Mouse (Mus musculus) forebrain, embryonic 10.5 days (tissue): ENCODE data around the gene Bap1. TPM values are rescaled to one million over a fixed set of nuclear protein-coding genes. Genes with fewer than 3 reads are reported as not detected.

Experiments used
- DNase-seq: peaks from one replicate; pipeline ENCODE4 v3.0.0-alpha.2; 2017; ENCODE audit warnings: low spot score; ENCODE audit errors: extremely low spot score
- H3K27ac ChIP-seq: fragments of 300-500 bp; sonication (generic); 2 replicates; pipeline ENCODE4 v1.5.1; 2016; ENCODE audit warnings: mild to moderate bottlenecking
- H3K27me3 ChIP-seq: fragments of 300-500 bp; sonication (generic); 2 replicates; pipeline ENCODE4 v1.6.1; 2016; ENCODE audit warnings: mild to moderate bottlenecking; ENCODE audit not compliant: poor library complexity, severe bottlenecking
- H3K36me3 ChIP-seq: fragments of 300-500 bp; sonication (generic); replicated peaks from 2 replicates; pipeline ENCODE4 v1.6.1; 2016; ENCODE audit warnings: mild to moderate bottlenecking, moderate library complexity
- H3K4me1 ChIP-seq: fragments of 300-500 bp; sonication (generic); 2 replicates; pipeline ENCODE4 v1.6.1; 2016
- H3K4me3 ChIP-seq: fragments of 300-500 bp; sonication (generic); 2 replicates; pipeline ENCODE4 v1.5.1; 2016; ENCODE audit warnings: mild to moderate bottlenecking, moderate library complexity
- H3K9me3 ChIP-seq: fragments of 300-500 bp; sonication (generic); 2 replicates; pipeline ENCODE4 v1.6.1; 2016; ENCODE audit warnings: mild to moderate bottlenecking, moderate library complexity
- WGBS: fragments of 180-500 bp; shearing (Covaris S2); methylation state at CpG from one replicate; pipeline ENCODE4 v1.1.7; 2016; 5-methylcytosine and 5-hydroxymethylcytosine counted together
- polyA plus RNA-seq: library from polyadenylated mRNA; unstranded; fragments of >200 nt; fragmentation: Nextera tagmentation; extraction: Ambion mirVana; gene quantifications from 2 replicates; pipeline ENCODE4 v1.2.1, GENCODE M21; 2016

Bap1 gene
- polyA plus RNA-seq, 1 experiment from 2014 or later = 146 TPM

DNA sequence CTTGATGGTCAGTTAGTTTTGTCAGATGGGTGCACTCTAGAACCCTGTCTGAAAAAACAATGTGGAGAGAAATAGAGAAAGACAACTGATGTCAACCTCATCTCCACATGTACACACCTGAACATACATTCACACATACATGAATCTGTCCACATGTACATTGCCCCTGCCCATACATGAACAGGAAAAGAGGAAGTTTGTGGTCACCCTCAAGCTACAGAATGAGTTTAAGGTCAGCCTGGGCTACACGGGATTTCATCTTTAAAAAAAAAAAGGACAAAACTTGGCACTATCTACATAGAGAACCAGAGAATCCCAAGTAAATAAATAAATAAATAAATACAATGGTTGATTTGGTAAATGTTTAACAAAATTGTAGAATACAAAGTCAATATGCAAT lies 6.5 kb upstream of the Bap1 start:
- Histone ChIP-seq H3K9me3 (no peaks in the 10 kb centered on the region), H3K36me3 (no peaks in the 10 kb centered on the region)
- WGBS = 84% methylated on average over 1 of the region's 1 CpGs

DNA sequence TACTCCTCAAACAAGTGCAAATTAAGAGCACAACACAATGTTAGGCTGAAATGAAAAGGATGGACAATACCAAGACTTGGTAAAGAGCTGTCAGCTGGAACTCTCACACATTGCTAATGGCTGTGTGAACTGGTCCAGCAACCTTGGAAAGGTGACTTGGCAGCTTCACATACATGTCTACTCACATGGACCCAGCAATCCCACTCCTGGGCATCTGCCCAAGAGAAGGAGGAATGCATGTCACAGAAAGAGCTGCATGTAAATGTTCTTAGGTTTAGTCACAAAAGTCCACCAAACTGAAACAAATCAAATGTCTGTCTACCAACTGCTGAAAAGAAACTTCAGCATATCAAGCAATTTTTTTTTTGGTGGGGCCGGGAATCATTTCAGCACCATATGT lies 5.3 kb upstream of the Bap1 start:
- peaks cover 10% of the 10 kb centered on the region for H3K4me1 ChIP-seq
- no peaks in the 10 kb centered on the region for H3K36me3 ChIP-seq
- H3K4me3 ChIP-seq = no peak overlapping the region
- H3K27me3 ChIP-seq = no peaks in the 10 kb centered on the region
- H3K27ac ChIP-seq = no peak overlapping the region
- whole genome bisulfite sequencing = 89% methylated on average over 1 of the region's 1 CpGs
- no peaks in the 10 kb centered on the region for H3K9me3 ChIP-seq
- DNase-seq = no peak

More for the DNA sequence above, 6.5 kb upstream of the Bap1 start:
- no peak for DNase-seq
- no peaks in the 10 kb centered on the region for H3K27me3 ChIP-seq
- H3K27ac ChIP-seq = no peak overlapping the region
- no peaks in the 10 kb centered on the region for H3K4me1 ChIP-seq
- no peak overlapping the region for H3K4me3 ChIP-seq

- Histone ChIP-seq H3K36me3 (peaks cover 11% of the 10 kb centered on the region), H3K27ac (no peak overlapping the region), H3K4me3 (no peak overlapping the region), H3K9me3 (no peaks in the 10 kb centered on the region), H3K27me3 (no peaks in the 10 kb centered on the region), H3K4me1 (peaks cover 25% of the 10 kb centered on the region)
- DNase-seq = no peak
- 92% methylated on average over 6 of the region's 6 CpGs for WGBS
Observed at GRCm38 (mm10) chr14:31248396-31248795, 2.9 kb upstream of the Bap1 start.

DNA sequence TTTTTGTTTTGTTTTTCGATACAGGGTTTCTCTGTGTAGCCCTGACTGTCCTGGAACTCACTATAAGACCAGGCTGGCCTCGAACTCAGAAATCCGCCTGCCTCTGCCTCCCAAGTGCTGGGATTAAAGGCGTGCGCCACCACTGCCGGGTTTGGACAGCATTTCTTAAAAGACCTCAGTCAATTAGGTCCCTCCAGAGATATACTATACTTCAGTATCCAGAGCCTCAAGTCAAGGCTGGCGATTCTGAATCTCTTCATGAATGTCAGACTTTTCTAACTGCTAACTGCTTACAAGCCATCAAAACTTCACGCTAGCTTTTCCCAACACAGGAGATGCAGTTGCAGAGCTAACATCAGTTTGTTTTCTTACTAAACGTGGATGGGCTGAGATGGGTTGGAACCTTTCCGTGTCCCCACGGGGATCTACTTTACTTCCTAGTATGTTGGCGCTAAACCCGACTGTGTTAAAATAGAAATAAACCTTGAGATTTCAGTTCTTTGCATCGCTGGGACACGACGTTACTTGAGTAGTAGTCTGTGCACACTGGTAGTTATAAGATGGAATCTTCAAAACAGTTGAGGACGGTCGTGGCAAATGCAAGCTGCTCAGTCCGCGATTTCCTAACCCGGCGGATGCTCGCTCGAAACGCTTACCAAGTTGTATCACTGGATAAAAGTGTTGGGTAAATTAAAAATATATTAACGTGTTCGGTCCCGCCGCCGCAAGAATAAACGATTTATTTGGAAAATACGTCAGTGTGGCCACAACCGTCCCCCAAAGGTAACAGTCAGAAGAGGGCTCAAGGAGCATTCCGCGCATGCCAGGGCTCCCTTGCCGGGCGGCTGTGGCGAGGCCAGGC lies 797 bp upstream of the Bap1 start:
- Histone ChIP-seq H3K27ac (peak overlapping the region; percentile 96), H3K4me3 (peak overlapping the region; percentile 87), H3K4me1 (peaks cover 25% of the 10 kb centered on the region), H3K36me3 (peaks cover 32% of the 10 kb centered on the region), H3K27me3 (no peaks in the 10 kb centered on the region), H3K9me3 (no peaks in the 10 kb centered on the region)
- DNase-seq = no peak
- WGBS = 26% methylated on average over 38 of the region's 38 CpGs

DNA sequence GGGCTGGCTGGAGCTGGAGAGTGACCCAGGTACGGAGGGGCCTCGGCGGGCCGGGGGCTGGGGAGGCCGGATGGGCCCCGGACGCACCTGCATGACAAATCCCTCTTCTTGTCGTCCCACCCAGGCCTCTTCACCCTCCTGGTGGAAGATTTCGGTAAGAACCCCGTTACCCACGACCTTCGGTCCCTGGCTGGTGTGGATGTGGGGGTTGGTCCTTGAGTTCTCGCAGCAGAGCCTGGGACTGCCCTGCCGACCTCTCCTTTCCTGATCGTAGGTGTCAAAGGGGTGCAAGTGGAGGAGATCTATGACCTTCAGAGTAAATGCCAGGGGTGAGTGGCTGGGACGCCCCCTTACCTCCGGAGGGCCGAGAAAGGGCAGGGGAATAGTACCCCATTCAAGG lies 376 bp downstream of the Bap1 start:
- Histone ChIP-seq H3K9me3 (no peaks in the 10 kb centered on the region), H3K36me3 (peaks cover 44% of the 10 kb centered on the region), H3K4me1 (peaks cover 25% of the 10 kb centered on the region), H3K27me3 (no peaks in the 10 kb centered on the region), H3K4me3 (peak overlapping the region; percentile 87), H3K27ac (peak overlapping the region; percentile 96)
- no peak for DNase-seq
- 3% methylated on average over 18 of the region's 18 CpGs for WGBS

DNA sequence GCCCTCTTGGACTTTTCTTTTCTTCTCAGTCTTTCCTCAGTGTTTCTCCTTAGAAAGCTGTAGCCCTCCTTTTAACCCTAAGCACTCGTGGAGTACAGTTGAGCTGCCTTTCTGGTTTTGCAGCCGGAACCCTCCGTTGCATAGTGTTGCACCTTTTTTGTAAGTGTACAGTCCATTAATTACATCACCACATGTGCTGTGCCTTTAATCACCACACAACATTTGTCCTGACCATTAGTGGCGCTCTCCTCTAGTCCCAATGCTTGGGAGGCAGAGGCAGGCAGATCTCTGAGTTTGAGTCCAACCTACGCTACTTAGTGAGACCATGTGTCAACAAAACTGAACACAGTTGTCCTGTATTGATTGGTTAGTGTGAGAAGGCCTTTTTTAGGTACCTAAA lies 841 bp downstream of the Bap1 start:
- WGBS = 88% methylated on average over 5 of the region's 5 CpGs
- DNase-seq = no peak

DNA sequence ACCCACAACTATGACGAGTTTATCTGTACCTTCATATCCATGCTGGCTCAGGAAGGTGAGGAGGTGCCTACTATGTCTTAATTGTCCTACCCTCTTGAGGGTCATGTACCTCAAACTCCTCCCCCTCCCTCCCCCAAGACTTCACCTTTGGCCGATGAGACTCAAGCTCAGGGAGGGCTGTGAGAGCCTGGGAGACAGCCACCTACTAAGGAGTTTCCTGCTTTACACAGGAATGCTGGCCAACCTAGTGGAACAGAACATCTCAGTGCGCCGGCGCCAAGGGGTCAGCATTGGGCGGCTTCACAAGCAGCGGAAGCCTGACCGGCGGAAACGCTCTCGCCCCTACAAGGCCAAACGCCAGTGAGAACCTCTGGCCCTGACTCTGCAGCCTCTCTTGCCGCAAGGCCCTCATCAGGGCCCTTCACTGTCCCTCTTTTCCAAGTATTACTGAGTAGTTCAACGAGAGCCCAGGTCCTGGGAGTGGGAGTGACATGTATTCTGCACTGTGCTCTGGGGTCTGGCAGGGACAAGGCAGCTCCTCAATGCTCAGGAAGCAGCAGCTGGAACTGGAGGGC lies 7.3 kb downstream of the Bap1 start:
- H3K4me1 ChIP-seq = no peaks in the 10 kb centered on the region
- no peaks in the 10 kb centered on the region for H3K27me3 ChIP-seq
- peaks cover 99% of the 10 kb centered on the region for H3K36me3 ChIP-seq
- no peaks in the 10 kb centered on the region for H3K9me3 ChIP-seq
- no peak for DNase-seq
- H3K27ac ChIP-seq = no peak overlapping the region
- no peak overlapping the region for H3K4me3 ChIP-seq
- 96% methylated on average over 14 of the region's 14 CpGs for WGBS

More for the DNA sequence above, 841 bp downstream of the Bap1 start:
- Histone ChIP-seq H3K9me3 (no peaks in the 10 kb centered on the region), H3K27ac (peak overlapping the region; percentile 96), H3K36me3 (peaks cover 48% of the 10 kb centered on the region), H3K4me3 (peak overlapping the region; percentile 87), H3K4me1 (peaks cover 25% of the 10 kb centered on the region), H3K27me3 (no peaks in the 10 kb centered on the region)

DNA sequence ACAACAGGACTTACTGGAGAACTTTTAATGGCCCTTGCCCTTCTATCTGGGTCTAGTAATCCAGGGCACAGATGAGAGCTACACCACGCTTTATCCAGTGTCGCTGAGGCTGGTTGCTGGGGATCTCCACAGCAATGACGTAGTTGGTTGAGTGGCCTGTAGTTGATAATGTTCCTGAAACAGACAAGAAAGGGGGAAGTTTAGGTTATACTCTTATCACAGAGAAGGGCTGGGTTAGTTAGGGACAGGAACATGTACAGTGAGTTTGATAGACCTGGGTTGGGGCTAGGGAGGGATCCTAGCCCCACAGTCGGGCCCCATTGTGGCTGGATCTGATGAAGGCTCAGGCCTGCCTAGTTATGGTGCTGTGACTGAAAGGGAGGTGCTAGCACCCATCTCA lies 9.1 kb downstream of the Bap1 start:
- 93% methylated on average over 4 of the region's 4 CpGs for WGBS
- peaks cover 84% of the 10 kb centered on the region for H3K36me3 ChIP-seq

GRCm38 (mm10) chr14:31260932-31261331 lies 9.7 kb downstream of the Bap1 start:
- H3K36me3 ChIP-seq = peaks cover 78% of the 10 kb centered on the region
- DNase-seq = no peak
- H3K4me3 ChIP-seq = no peak overlapping the region
- no peaks in the 10 kb centered on the region for H3K9me3 ChIP-seq
- H3K27me3 ChIP-seq = no peaks in the 10 kb centered on the region
- 93% methylated on average over 9 of the region's 9 CpGs for WGBS
- H3K4me1 ChIP-seq = no peaks in the 10 kb centered on the region
- no peak overlapping the region for H3K27ac ChIP-seq

More for the DNA sequence above, 9.1 kb downstream of the Bap1 start:
- no peak overlapping the region for H3K27ac ChIP-seq
- H3K9me3 ChIP-seq = no peaks in the 10 kb centered on the region
- no peak overlapping the region for H3K4me3 ChIP-seq
- no peaks in the 10 kb centered on the region for H3K4me1 ChIP-seq
- H3K27me3 ChIP-seq = no peaks in the 10 kb centered on the region
- no peak for DNase-seq

DNA sequence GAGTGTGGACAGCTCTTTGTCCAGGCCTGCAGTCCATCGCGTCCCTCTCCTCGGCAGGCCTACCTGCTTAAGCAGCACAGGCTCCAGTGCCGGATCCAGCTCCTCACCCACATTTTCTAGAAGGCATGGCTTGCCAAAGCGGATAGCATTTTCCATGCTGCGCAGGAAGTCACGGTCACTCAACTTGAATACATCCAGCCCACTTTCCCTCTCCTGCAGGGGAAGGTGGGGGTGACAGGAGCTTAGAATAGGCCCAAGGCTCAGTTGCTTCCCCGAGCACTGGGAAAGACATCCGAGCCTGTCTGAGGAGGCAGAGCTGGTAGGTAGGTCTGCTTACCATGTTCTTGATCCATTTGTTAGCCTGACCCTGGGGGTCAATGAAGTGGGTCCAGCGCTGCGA lies 16.4 kb downstream of the Bap1 start:
- Histone ChIP-seq H3K9me3 (no peaks in the 10 kb centered on the region), H3K4me1 (peaks cover 31% of the 10 kb centered on the region), H3K4me3 (no peak overlapping the region), H3K27ac (peak overlapping the region; percentile 80), H3K27me3 (0 out of 2 replicates have a peak, but pooled peaks cover 10% of the 10 kb centered on the region), H3K36me3 (peaks cover 11% of the 10 kb centered on the region)
- WGBS = 91% methylated on average over 11 of the region's 11 CpGs
- no peak for DNase-seq

DNA sequence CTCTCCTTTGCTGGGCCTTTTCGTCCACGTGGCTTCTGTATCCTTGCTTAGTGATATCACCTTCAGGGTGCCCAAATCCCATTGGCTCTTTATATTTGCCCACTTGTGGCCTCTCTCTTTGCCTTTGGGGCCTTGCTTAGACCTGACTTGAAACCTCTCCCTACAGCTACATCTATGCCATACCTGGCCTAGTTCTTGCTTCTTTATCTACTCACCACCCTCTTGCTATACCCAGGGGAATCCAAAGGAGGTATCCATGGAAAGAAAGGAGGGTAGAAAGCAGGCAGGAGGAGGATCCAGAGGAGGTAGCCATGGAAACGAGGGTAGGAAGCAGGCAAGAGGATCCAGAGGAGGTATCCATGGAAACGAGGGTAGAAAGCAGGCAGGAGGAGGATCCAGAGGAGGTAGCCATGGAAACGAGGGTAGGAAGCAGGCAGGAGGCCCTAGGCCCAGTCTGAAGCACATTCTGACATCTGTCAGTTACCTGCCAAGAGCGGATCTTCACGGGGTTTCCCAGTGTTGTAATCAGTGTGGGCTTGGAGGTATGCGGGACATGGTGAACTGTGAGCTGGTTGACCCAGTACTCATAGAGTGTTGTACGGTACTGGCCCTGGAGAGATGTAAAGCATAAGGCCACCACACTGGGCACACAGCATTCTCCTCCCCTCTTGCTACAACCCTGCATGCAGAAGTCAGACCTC lies 17.2 kb downstream of the Bap1 start:
- peak; percentile 42 for DNase-seq
- Histone ChIP-seq H3K4me3 (peak overlapping the region; percentile 46), H3K9me3 (no peaks in the 10 kb centered on the region), H3K27me3 (0 out of 2 replicates have a peak, but pooled peaks cover 10% of the 10 kb centered on the region), H3K27ac (peak overlapping the region; percentile 80), H3K4me1 (peaks cover 31% of the 10 kb centered on the region), H3K36me3 (0 out of 2 replicates have a peak, but pooled peaks cover 3% of the 10 kb centered on the region)
- 61% methylated on average over 9 of the region's 9 CpGs for WGBS

GRCm38 (mm10) chr14:31269456-31270100 lies 18.3 kb downstream of the Bap1 start:
- Histone ChIP-seq H3K9me3 (no peaks in the 10 kb centered on the region), H3K36me3 (no peaks in the 10 kb centered on the region), H3K4me1 (peaks cover 31% of the 10 kb centered on the region), H3K27me3 (0 out of 2 replicates have a peak, but pooled peaks cover 10% of the 10 kb centered on the region), H3K27ac (peak overlapping the region; percentile 80), H3K4me3 (peak overlapping the region; percentile 46)
- 14% methylated on average over 27 of the region's 28 CpGs for WGBS
- peak; percentile 78 for DNase-seq
